Mouse (Mus musculus) MEL (cell line): ENCODE data around the gene Hist1h2bl. TPM values are rescaled to one million over a fixed set of nuclear protein-coding genes. Genes with fewer than 3 reads are reported as not detected.

Source experiments
- DNase-seq: peaks from one replicate; pipeline ENCODE4 v3.0.0; 2011; ENCODE audit warnings: low read depth, low spot score
- H3K27ac ChIP-seq: 2 replicates; pipeline ENCODE4 v1.5.1; 2012; ENCODE audit warnings: low read depth, mild to moderate bottlenecking, control low read depth, low read length, moderate library complexity; ENCODE audit not compliant: control insufficient read depth
- H3K27me3 ChIP-seq, 2 experiments: fragments of 150-350 bp in 1 of 2; sonication (generic) in 1 of 2; 2 replicates each; pipeline ENCODE4 v1.6.1; 2012; ENCODE audit warnings: low read length in 2 of 2, mild to moderate bottlenecking in 2 of 2, improper control_type of control experiment in 1 of 2, moderate library complexity in 1 of 2; ENCODE audit not compliant: insufficient read depth in 2 of 2, control insufficient read depth in 1 of 2
- H3K36me3 ChIP-seq, 2 experiments: 2 replicates each; pipeline ENCODE4 v1.6.1; 2012 to 2014; ENCODE audit warnings: low read length in 2 of 2, improper control_type of control experiment in 1 of 2, inconsistent platforms in 1 of 2, mild to moderate bottlenecking in 1 of 2; ENCODE audit not compliant: insufficient read depth in 2 of 2, control insufficient read depth in 1 of 2
- H3K4me1 ChIP-seq, 2 experiments: fragments of 150-350 bp in 1 of 2; sonication (generic) in 1 of 2; 2 replicates each; pipeline ENCODE4 v1.6.1; 2012; ENCODE audit warnings: low read length in 2 of 2, improper control_type of control experiment in 1 of 2, mild to moderate bottlenecking in 1 of 2; ENCODE audit not compliant: insufficient read depth in 2 of 2, control insufficient read depth in 1 of 2
- H3K4me3 ChIP-seq, 2 experiments: fragments of 150-350 bp in 1 of 2; sonication (generic) in 1 of 2; 2 replicates each; pipeline ENCODE4 v1.5.1; 2012; ENCODE audit warnings: low read depth in 2 of 2, low read length in 2 of 2, mild to moderate bottlenecking in 2 of 2, moderate library complexity in 2 of 2, control low read depth in 1 of 2, improper control_type of control experiment in 1 of 2; ENCODE audit not compliant: control insufficient read depth in 1 of 2, insufficient read depth in 1 of 2
- H3K79me2 ChIP-seq: 2 replicates; pipeline ENCODE4 v1.6.1; 2012; ENCODE audit warnings: mild to moderate bottlenecking, low read length, moderate library complexity; ENCODE audit not compliant: control insufficient read depth, poor library complexity, insufficient read depth
- H3K9ac ChIP-seq: 2 replicates; pipeline ENCODE4 v1.6.1; 2012; ENCODE audit warnings: low read depth, mild to moderate bottlenecking, control low read depth, low read length, moderate library complexity; ENCODE audit not compliant: control insufficient read depth, poor library complexity, severe bottlenecking
- H3K9me3 ChIP-seq: fragments of 150-350 bp; sonication (generic); replicated peaks from 2 replicates; pipeline ENCODE4 v1.6.1; 2012; ENCODE audit warnings: mild to moderate bottlenecking, low read length, improper control_type of control experiment, moderate library complexity; ENCODE audit not compliant: insufficient read depth
- CHD1 ChIP-seq: IDR thresholded peaks from 2 replicates; pipeline ENCODE4 v1.6.1; 2012; ENCODE audit warnings: low read depth, mild to moderate bottlenecking, inconsistent platforms, low read length, improper control_type of control experiment
- CTCF ChIP-seq, 3 experiments: IDR thresholded peaks in 2 of 3; conservative IDR thresholded peaks in 1 of 3; 2 replicates each; pipeline ENCODE4 v1.5.1; 2011 to 2012; ENCODE audit warnings: low read length in 3 of 3, low read depth in 2 of 3, mild to moderate bottlenecking in 2 of 3, improper control_type of control experiment in 1 of 3, inconsistent platforms in 1 of 3, mixed read lengths in 1 of 3, moderate library complexity in 1 of 3; ENCODE audit not compliant: control insufficient read depth in 1 of 3, insufficient read depth in 1 of 3, poor library complexity in 1 of 3, severe bottlenecking in 1 of 3
- E2F4 ChIP-seq: IDR thresholded peaks from 2 replicates; pipeline ENCODE4 v1.6.1; 2011; ENCODE audit warnings: low read depth, low read length, improper control_type of control experiment, borderline replicate concordance
- GABPA ChIP-seq: IDR thresholded peaks from 2 replicates; pipeline ENCODE4 v1.6.1; 2012; ENCODE audit warnings: low read depth, mild to moderate bottlenecking, inconsistent platforms, low read length, improper control_type of control experiment, moderate library complexity
- GATA1 ChIP-seq: IDR thresholded peaks from 2 replicates; pipeline ENCODE4 v1.6.1; 2011; ENCODE audit warnings: low read depth, low read length, improper control_type of control experiment
- JUND ChIP-seq: IDR thresholded peaks from 2 replicates; pipeline ENCODE4 v1.6.1; 2011; ENCODE audit warnings: low read depth, mild to moderate bottlenecking, improper control_type of control experiment, low read length
- MAZ ChIP-seq: IDR thresholded peaks from 2 replicates; pipeline ENCODE4 v1.6.1; 2012; ENCODE audit warnings: low read depth, mild to moderate bottlenecking, inconsistent platforms, low read length, improper control_type of control experiment
- MYB ChIP-seq: IDR thresholded peaks from 2 replicates; pipeline ENCODE4 v1.6.1; 2011; ENCODE audit warnings: mild to moderate bottlenecking, low read depth, low read length, improper control_type of control experiment
- NRF1 ChIP-seq: IDR thresholded peaks from 2 replicates; pipeline ENCODE4 v1.6.1; 2014; ENCODE audit warnings: low read depth, mild to moderate bottlenecking, inconsistent platforms, low read length, improper control_type of control experiment, moderate library complexity; ENCODE audit not compliant: poor library complexity, insufficient read depth, severe bottlenecking
- POLR2A ChIP-seq, 2 experiments: IDR thresholded peaks; 2 replicates each; pipeline ENCODE4 v1.6.1; 2011 to 2012; ENCODE audit warnings: low read length in 2 of 2, mild to moderate bottlenecking in 2 of 2, control low read depth in 1 of 2, improper control_type of control experiment in 1 of 2, low read depth in 1 of 2, moderate library complexity in 1 of 2; ENCODE audit not compliant: control insufficient read depth in 1 of 2, insufficient read depth in 1 of 2, poor library complexity in 1 of 2
- POLR2AphosphoS5 ChIP-seq: IDR thresholded peaks from 2 replicates; pipeline ENCODE4 v1.6.1; 2012; ENCODE audit warnings: low read depth, borderline replicate concordance, mild to moderate bottlenecking, inconsistent platforms, low read length, moderate library complexity, mixed read lengths
- TBP ChIP-seq: IDR thresholded peaks from 2 replicates; pipeline ENCODE4 v1.8.0; 2011; ENCODE audit warnings: low read depth, low read length, improper control_type of control experiment
- ZKSCAN1 ChIP-seq: IDR thresholded peaks from 2 replicates; pipeline ENCODE4 v1.6.1; 2012; ENCODE audit warnings: low read depth, mild to moderate bottlenecking, inconsistent platforms, low read length, improper control_type of control experiment, moderate library complexity
- ZNF384 ChIP-seq: IDR thresholded peaks from 2 replicates; pipeline ENCODE4 v1.6.1; 2012; ENCODE audit warnings: low read depth, mild to moderate bottlenecking, inconsistent platforms, low read length, improper control_type of control experiment
- polyA plus RNA-seq, 2 experiments: library from polyadenylated mRNA; stranded (reverse) in 1 of 2; unstranded in 1 of 2; fragments of >175 nt in 1 of 2; fragments of >200 nt in 1 of 2; gene quantifications; 2 replicates each; pipeline versions ENCODE4 v1.2.1 to v1.2.4; 2012; ENCODE audit warnings: low replicate concordance in 2 of 2, low read depth in 1 of 2; ENCODE audit not compliant: insufficient read length in 2 of 2, insufficient read depth in 1 of 2, missing spikeins in 1 of 2
- total RNA-seq: library from RNA; depleted of rRNA; stranded (reverse); fragments of 300-350 nt; gene quantifications from 2 replicates; pipeline ENCODE4 v1.2.3, GENCODE M21; 2012

The Hist1h2bl gene
- total and polyA plus RNA-seq, 3 experiments = 6.7 to 2,215 TPM; not detected in 1

GRCm38 (mm10) chr13:21715131-21715863, 646 bp downstream of the Hist1h2bl start:
- no peaks in the 10 kb centered on the region; the same call in 1 of the 2 replicates for H3K79me2 ChIP-seq
- peak overlapping the region; percentile 91 for H3K27ac ChIP-seq
- H3K27me3 ChIP-seq = no peaks in the 10 kb centered on the region
- peaks cover 0 to 7% of the 10 kb centered on the region in 2 experiments; a peak in 1 of 4 replicates for H3K4me1 ChIP-seq
- H3K9me3 ChIP-seq = no peaks in the 10 kb centered on the region
- peak overlapping the region; percentile 17 to 30 for H3K4me3 ChIP-seq
- TF ChIP-seq JUND (no peak), NRF1 (no peak), MYB (no peak), ZKSCAN1 (no peak), POLR2AphosphoS5 (peak; percentile 93; the same call in 1 of the 2 replicates), POLR2A (IDR thresholded peaks at IDR 0.05; ENCODE audit: control insufficient read depth in 1 of 2, insufficient read depth in 1 of 2, low read depth in 1 of 2, low read length in 2 of 2, poor library complexity in 1 of 2) (peak; percentile 90 to 96; a peak in 3 of 4 replicates), ZNF384 (no peak), GABPA (no peak), TBP (0 out of 2 replicates have a peak, but pooled peaks have one; percentile 39)
- H3K36me3 ChIP-seq = peaks cover 0 to 18% of the 10 kb centered on the region in 2 experiments; a peak in 2 of 4 replicates
- H3K9ac ChIP-seq = peak overlapping the region; percentile 43
- DNase-seq = peak; percentile 87

GRCm38 (mm10) chr13:21714725-21715124, 1.2 kb downstream of the Hist1h2bl start:
- TF ChIP-seq GATA1 (0 out of 2 replicates have a peak, but pooled peaks have one; percentile 16), ZNF384 (no peak), MAZ (no peak), E2F4 (no peak), CHD1 (no peak), CTCF (IDR thresholded peaks at IDR 0.05 in 2 of 3, conservative IDR thresholded peaks at IDR 0.05 in 1 of 3; ENCODE audit: control insufficient read depth in 1 of 3, insufficient read depth in 1 of 3, low read depth in 2 of 3, low read length in 3 of 3, poor library complexity in 1 of 3, severe bottlenecking in 1 of 3) (peak in 2 of 3 experiments; percentile 28 to 82; a peak in 3 of 6 replicates), TBP (peak; percentile 70; the same call in 1 of the 2 replicates)
- TF ChIP-seq, all 39 proteins: peak for 3
- Histone ChIP-seq H3K36me3 (peaks cover 0 to 12% of the 10 kb centered on the region in 2 experiments; a peak in 2 of 4 replicates), H3K27ac (peak overlapping the region; percentile 91), H3K79me2 (no peaks in the 10 kb centered on the region; the same call in 1 of the 2 replicates), H3K4me1 (peaks cover 0 to 5% of the 10 kb centered on the region in 2 experiments; a peak in 1 of 4 replicates), H3K9ac (peak overlapping the region; percentile 47), H3K4me3 (peak overlapping the region; percentile 17 to 30), H3K27me3 (no peaks in the 10 kb centered on the region), H3K9me3 (no peaks in the 10 kb centered on the region)
- DNase-seq = peak; percentile 89
